Mouse (Mus musculus) olfactory bulb, adult 2 months (tissue): ENCODE data around the gene Mlph.

ENCODE experiments used
- CTCF ChIP-seq: fragments of 200-500 bp; IDR thresholded peaks from 2 replicates; pipeline ENCODE4 v1.5.1; 2012; ENCODE audit warnings: low read depth, mild to moderate bottlenecking, low read length, moderate library complexity; ENCODE audit not compliant: insufficient read depth
- POLR2A ChIP-seq: fragments of 200-500 bp; IDR thresholded peaks from 2 replicates; pipeline ENCODE4 v1.6.1; 2012; ENCODE audit warnings: mild to moderate bottlenecking, low read depth, low read length, moderate library complexity; ENCODE audit not compliant: insufficient read depth

DNA sequence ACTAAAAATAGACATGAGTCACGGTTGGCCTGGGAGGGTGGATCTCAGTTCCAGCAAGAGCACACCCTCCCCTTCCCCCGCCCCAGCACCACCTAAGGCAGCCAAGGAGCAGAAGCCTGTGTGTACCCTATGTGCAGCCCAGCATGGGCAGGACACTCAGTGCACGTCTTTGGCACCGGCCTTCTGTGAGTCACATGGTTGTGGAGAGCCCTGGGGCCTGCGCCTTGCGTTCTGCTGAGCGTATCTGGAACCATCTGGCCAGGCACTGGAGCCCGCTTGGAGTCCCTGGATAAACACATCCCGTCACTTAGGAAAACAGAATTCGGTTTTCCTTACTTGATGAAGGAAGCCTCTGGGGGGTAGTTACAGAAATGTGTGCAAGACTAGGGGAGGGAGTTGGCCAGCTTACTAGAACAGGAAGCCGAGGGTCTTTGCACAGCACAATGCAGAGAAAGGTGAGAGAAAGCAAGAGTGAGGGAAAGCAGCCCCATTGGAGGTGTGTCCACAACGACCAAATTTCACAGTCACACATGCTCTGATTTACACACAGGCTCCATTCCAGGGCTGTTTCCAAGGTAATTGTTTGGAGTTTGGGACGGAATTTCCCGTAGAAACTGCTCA, 18.0 kb upstream of the Mlph start:
- TF ChIP-seq POLR2A = no peak
- no peak for TF ChIP-seq CTCF
